Mouse (Mus musculus): Measurements from ENCODE around the gene Bud13. TPM values are rescaled to one million over a fixed set of nuclear protein-coding genes. Genes with fewer than 3 reads are reported as not detected.
A peak's percentile ranks its signal among the peaks of the same experiment; 100 is the strongest.
"Not testable (repeated sequence)": the region's sequence is repeated elsewhere in the genome, so short reads cannot be mapped to it uniquely, and the experiment has no call there.

Bud13 gene
- total and polyA plus RNA-seq, 2 experiments from 2014 or later, result 12.8 to 13.5 TPM

DNA sequence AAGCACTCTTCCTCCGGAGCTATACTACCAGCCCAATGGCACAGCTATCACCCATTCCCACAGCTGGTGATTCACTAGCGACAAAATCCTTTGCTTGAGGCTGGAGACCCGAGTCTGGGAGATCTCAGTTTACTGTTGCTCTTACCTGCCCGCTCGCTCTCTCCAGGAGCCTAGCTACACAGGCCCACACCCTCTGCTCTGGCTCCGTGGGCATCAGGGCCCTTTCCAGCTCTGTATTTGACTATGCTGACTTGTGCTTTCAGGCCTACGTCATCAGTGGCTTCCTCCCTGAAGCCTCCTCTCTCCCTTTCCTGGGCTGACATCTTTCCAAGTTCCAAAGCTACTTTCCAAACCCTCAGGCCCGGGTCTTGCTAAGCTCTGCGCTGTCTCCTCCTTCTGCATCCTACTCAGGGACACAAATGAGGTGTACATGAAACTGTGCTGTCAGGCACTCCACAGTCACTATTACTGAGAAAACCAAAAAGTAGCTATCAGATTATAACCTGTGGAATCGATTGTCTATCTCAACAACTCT, 52.7 kb downstream of the Bud13 start:
- WGBS, result 74% methylated on average over 10 of the region's 10 CpGs
- ATAC-seq, result no peak

DNA sequence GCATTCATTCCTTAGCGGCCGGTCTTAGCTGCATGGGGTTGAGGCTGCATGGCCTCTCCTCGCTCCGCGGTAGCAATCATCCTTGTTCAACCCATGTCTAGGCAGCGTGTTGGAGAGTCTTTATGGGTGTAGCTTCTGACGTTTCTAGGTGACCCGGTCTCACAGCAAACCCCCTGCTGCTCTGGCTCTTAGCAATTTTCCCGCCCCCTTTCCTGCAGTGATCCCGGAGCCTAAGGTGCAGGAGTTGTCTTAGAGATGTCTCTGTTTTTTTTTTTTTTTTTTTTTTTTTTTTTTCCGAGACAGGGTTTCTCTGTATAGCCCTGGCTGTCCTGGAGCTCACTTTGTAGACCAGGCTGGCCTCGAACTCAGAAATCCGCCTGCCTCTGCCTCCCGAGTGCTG, 53.5 kb downstream of the Bud13 start:
- not testable (repeated sequence) for H3K4me1 ChIP-seq (ENCODE audit: insufficient read depth); H3K4me2 ChIP-seq (ENCODE audit: low read depth); H3K27me3 ChIP-seq (ENCODE audit: insufficient read depth, low read length); DNase-seq; H3K36me3 ChIP-seq (ENCODE audit: insufficient read depth); H3K27ac ChIP-seq (ENCODE audit: low read depth, low read length); H3K9me3 ChIP-seq (ENCODE audit: low read length); H3K9ac ChIP-seq; ATAC-seq; H3K4me3 ChIP-seq (ENCODE audit: low read depth, low read length)
- WGBS, result 72% methylated on average over 12 of the region's 14 CpGs

More for the DNA sequence above, 52.7 kb downstream of the Bud13 start:
- Histone ChIP-seq H3K4me3 (ENCODE audit: low read depth, low read length) (no peak overlapping the region), H3K9ac (no peak overlapping the region), H3K4me1 (ENCODE audit: insufficient read depth) (peaks cover 9% of the 10 kb centered on the region), H3K27ac (ENCODE audit: low read depth, low read length) (no peak overlapping the region), H3K4me2 (ENCODE audit: low read depth) (no peak overlapping the region), H3K9me3 (ENCODE audit: low read length) (no peaks in the 10 kb centered on the region), H3K27me3 (ENCODE audit: insufficient read depth, low read length) (no peaks in the 10 kb centered on the region; the same call in 1 of the 2 replicates), H3K36me3 (ENCODE audit: insufficient read depth) (no peaks in the 10 kb centered on the region)
- no peak for DNase-seq
- TF ChIP-seq CTCF (IDR thresholded peaks at IDR 0.05; ENCODE audit: low read depth), result no peak

DNA sequence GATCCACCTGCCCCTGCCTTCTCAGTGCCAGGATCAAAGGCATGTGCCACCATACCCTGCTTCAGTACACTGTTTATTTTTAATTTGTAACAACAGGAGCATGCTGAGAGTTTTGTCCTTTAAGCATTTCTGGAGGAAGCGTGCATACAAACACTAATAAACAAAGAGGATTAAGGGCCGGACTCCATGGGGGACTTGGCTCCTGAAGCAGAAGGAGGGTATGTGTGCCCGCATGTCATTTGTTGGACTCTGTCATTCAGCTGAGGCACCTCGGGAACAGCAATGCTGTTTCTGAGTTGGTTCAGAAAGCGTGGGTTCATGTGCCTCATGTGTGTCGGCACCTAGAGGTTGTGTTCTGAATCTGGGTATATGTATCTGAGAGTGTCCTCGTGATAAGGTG, 54.5 kb downstream of the Bud13 start:
- ATAC-seq, result no peak
- 31% methylated on average over 7 of the region's 7 CpGs for WGBS

DNA sequence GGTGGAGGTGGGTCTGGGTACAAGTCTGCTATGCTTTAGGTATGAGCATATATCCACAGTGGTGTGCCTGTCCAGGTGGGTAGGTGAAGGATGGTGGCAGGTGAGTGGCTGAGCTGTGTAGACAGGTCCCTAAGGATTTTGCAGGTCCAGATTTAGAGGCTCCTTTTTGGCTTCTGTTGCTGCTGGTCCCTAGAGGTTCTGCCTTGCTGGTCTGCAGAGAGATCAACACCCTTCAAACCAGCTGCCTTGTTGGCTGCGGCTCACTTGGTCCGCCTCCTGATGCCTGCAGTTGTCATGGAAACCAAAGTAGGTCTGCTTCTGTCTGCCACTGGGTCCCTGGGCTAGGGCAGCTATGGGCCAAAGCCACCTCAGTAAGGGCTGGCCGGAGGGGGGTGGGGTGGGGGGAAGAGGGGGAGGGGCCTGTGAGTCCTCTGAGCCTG, 55.1 kb downstream of the Bud13 start:
- no peak overlapping the region for H3K4me3 ChIP-seq (ENCODE audit: low read depth, low read length)
- 9% methylated on average over 3 of the region's 3 CpGs for WGBS
- no peak overlapping the region for H3K4me2 ChIP-seq (ENCODE audit: low read depth)
- peak; percentile 88 for ATAC-seq
- H3K27ac ChIP-seq (ENCODE audit: low read depth, low read length), result 0 out of 2 replicates have a peak overlapping the region, but pooled peaks have one; percentile 35
- H3K9me3 ChIP-seq (ENCODE audit: low read length), result no peaks in the 10 kb centered on the region
- no peaks in the 10 kb centered on the region for H3K27me3 ChIP-seq (ENCODE audit: insufficient read depth, low read length)
- H3K9ac ChIP-seq, result no peak overlapping the region
- DNase-seq, result peak; percentile 68
- peaks cover 9% of the 10 kb centered on the region for H3K4me1 ChIP-seq (ENCODE audit: insufficient read depth)
- no peaks in the 10 kb centered on the region for H3K36me3 ChIP-seq (ENCODE audit: insufficient read depth)
- TF ChIP-seq CTCF (IDR thresholded peaks at IDR 0.05; ENCODE audit: low read depth), result no peak

More for the DNA sequence above, 54.5 kb downstream of the Bud13 start:
- no peak for TF ChIP-seq CTCF (IDR thresholded peaks at IDR 0.05; ENCODE audit: low read depth)
- Histone ChIP-seq H3K36me3 (ENCODE audit: insufficient read depth) (no peaks in the 10 kb centered on the region), H3K4me3 (ENCODE audit: low read depth, low read length) (no peak overlapping the region), H3K27ac (ENCODE audit: low read depth, low read length) (0 out of 2 replicates have a peak overlapping the region, but pooled peaks have one; percentile 35), H3K9ac (no peak overlapping the region), H3K4me2 (ENCODE audit: low read depth) (no peak overlapping the region), H3K27me3 (ENCODE audit: insufficient read depth, low read length) (no peaks in the 10 kb centered on the region; the same call in 1 of the 2 replicates), H3K4me1 (ENCODE audit: insufficient read depth) (peaks cover 9% of the 10 kb centered on the region), H3K9me3 (ENCODE audit: low read length) (no peaks in the 10 kb centered on the region)
- DNase-seq, result no peak

DNA sequence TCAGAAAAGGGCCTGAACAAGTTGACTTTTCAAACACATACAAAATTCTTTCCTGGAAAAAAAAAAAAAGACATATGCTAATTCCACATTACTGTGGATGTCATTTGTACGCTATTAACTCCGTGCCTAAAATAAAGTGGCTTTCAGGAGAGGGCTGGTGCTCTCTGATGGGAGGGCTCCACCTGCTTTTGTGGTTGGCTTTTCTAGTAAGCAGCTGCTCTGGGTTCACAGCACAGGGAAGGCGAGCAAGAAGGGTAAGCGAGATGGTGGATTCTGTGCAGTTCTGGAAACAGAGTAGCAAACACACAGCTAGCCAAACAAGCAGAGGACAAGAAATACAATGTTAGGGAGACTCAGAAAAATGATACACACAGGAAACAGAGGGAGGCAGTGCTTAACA, 55.6 kb downstream of the Bud13 start:
- no peak for TF ChIP-seq CTCF (IDR thresholded peaks at IDR 0.05; ENCODE audit: low read depth)
- Histone ChIP-seq H3K9ac (no peak overlapping the region), H3K4me3 (ENCODE audit: low read depth, low read length) (no peak overlapping the region), H3K4me2 (ENCODE audit: low read depth) (no peak overlapping the region), H3K27me3 (ENCODE audit: insufficient read depth, low read length) (no peaks in the 10 kb centered on the region), H3K27ac (ENCODE audit: low read depth, low read length) (no peak overlapping the region), H3K9me3 (ENCODE audit: low read length) (no peaks in the 10 kb centered on the region), H3K36me3 (ENCODE audit: insufficient read depth) (no peaks in the 10 kb centered on the region), H3K4me1 (ENCODE audit: insufficient read depth) (peaks cover 9% of the 10 kb centered on the region)
- 15% methylated on average over 4 of the region's 4 CpGs for WGBS
- ATAC-seq, result peak; percentile 65
- no peak for DNase-seq

DNA sequence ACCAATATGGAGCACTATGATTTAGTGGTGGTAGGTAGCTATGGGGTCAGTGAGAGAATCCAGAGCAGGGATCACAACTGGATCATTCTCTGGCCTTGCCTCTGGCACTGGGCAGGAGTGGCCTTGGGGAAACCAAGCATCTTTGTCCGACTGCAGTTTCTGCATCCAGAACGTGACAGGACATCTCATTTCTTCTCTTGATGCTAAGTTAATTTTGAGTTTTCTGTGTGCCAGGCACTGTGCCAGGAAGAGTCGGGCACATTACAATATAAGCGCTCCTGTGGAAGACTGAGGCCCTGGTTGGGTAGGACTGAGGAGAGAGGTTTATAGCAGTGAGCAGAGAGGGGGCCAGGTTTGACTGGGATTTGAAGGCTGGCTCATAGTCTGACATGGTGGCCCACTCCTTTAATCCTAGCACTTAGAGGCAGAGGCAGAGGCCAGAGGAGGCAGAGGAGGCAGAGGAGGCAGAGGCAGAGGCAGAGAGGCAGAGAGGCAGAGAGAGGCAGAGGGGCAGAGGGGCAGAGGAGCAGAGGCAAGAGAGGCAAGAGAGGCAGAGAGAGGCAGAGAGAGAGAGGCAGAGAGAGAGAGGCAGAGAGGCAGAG, 56.3 kb downstream of the Bud13 start:
- Histone ChIP-seq H3K36me3 (ENCODE audit: insufficient read depth) (no peaks in the 10 kb centered on the region), H3K4me1 (ENCODE audit: insufficient read depth) (peaks cover 9% of the 10 kb centered on the region), H3K9me3 (ENCODE audit: low read length) (no peaks in the 10 kb centered on the region), H3K4me3 (ENCODE audit: low read depth, low read length) (no peak overlapping the region), H3K9ac (no peak overlapping the region), H3K4me2 (ENCODE audit: low read depth) (no peak overlapping the region), H3K27me3 (ENCODE audit: insufficient read depth, low read length) (no peaks in the 10 kb centered on the region), H3K27ac (ENCODE audit: low read depth, low read length) (no peak overlapping the region)
- DNase-seq, result no peak
- no peak for TF ChIP-seq CTCF (IDR thresholded peaks at IDR 0.05; ENCODE audit: low read depth)
- WGBS, result 67% methylated on average over 4 of the region's 4 CpGs
- no peak for ATAC-seq

DNA sequence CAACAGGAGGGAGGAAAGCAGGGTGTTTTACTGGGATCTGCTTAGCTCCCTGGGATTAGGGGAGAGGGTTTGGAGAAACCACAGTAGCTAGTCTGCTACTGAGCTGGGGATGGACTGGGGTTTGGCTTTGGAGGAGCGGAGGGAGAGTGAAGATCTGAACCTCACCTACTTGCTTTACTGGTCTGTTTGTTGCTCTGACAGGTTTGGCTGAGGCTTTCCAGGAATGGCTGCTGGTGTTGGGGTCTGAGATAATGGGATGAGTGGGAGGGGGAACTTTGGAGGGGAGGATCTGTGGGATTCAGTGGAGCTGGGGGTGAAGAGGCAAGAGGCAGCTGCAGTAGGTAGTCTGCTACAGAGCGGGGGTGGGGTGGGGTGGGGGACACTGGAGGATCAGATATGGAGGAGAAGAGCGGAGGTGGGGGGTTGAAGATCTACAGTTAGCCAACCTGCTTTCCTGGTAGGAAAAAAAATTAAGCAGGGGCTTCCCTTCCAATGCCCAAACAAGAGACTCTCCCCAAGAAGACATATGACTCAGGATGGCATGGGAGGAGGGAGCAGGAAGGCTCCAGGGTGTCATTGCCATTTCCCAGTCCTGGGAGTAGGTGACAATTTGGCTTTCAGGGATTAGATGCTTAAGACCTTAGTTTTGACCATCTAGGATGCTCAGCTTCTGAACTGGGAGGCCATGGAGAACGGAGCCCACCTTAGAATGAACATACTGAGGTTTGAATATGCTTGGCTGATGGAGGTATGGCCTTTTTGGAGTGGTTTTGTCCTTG, 63.3 kb downstream of the Bud13 start:
- WGBS, result 92% methylated on average over 4 of the region's 4 CpGs
- Histone ChIP-seq H3K4me1 (ENCODE audit: insufficient read depth) (peaks cover 7% of the 10 kb centered on the region; the same call in 1 of the 2 replicates), H3K27ac (ENCODE audit: low read depth, low read length) (no peak overlapping the region), H3K27me3 (ENCODE audit: insufficient read depth, low read length) (no peaks in the 10 kb centered on the region), H3K9ac (no peak overlapping the region), H3K36me3 (ENCODE audit: insufficient read depth) (no peaks in the 10 kb centered on the region), H3K9me3 (ENCODE audit: low read length) (no peaks in the 10 kb centered on the region), H3K4me3 (ENCODE audit: low read depth, low read length) (no peak overlapping the region), H3K4me2 (ENCODE audit: low read depth) (no peak overlapping the region)
- ATAC-seq (no peak), DNase-seq (no peak)
- TF ChIP-seq CTCF (IDR thresholded peaks at IDR 0.05; ENCODE audit: low read depth), result no peak

Other genes starting within 250 kb of the Bud13 start
- gene Apoa1, start 54.4 kb upstream of the Bud13 start, total RNA-seq (2014; rRNA removed), result 1.1 and 1.4 TPM in 2 replicates
- 2.3 and 3.0 TPM in 2 replicates for gene Apoa1, start 54.4 kb upstream of the Bud13 start, polyA plus RNA-seq (2015; fragmentation: Nextera tagmentation; extraction: Ambion mirVana)
- not detected in 2 replicates for gene Apoc3, start 47.4 kb upstream of the Bud13 start, total RNA-seq (2014; rRNA removed)
- 0.44 TPM in 1 of 2 replicates, not detected in the other for gene Apoc3, start 47.4 kb upstream of the Bud13 start, polyA plus RNA-seq (2015; fragmentation: Nextera tagmentation; extraction: Ambion mirVana)
- 0.31 TPM in 1 of 2 replicates, not detected in the other for gene Apoa4, start 42.3 kb upstream of the Bud13 start, total RNA-seq (2014; rRNA removed)
- gene Apoa4, start 42.3 kb upstream of the Bud13 start, polyA plus RNA-seq (2015; fragmentation: Nextera tagmentation; extraction: Ambion mirVana), result not detected in 2 replicates
- gene Apoa5, start 14.4 kb upstream of the Bud13 start, total RNA-seq (2014; rRNA removed), result not detected in 2 replicates
- not detected in 2 replicates for gene Apoa5, start 14.4 kb upstream of the Bud13 start, polyA plus RNA-seq (2015; fragmentation: Nextera tagmentation; extraction: Ambion mirVana)
- 34.3 and 44.1 TPM in 2 replicates for gene Zpr1, start 9.9 kb upstream of the Bud13 start, total RNA-seq (2014; rRNA removed)
- 49.1 and 56.0 TPM in 2 replicates for gene Zpr1, start 9.9 kb upstream of the Bud13 start, polyA plus RNA-seq (2015; fragmentation: Nextera tagmentation; extraction: Ambion mirVana)
- gene 4931429L15Rik, start 37.0 kb downstream of the Bud13 start, total RNA-seq (2014; rRNA removed), result not detected in 2 replicates
- not detected in 2 replicates for gene 4931429L15Rik, start 37.0 kb downstream of the Bud13 start, polyA plus RNA-seq (2015; fragmentation: Nextera tagmentation; extraction: Ambion mirVana)

All from forebrain, postnatal 0 days (tissue).